In the genomic region with DNA sequence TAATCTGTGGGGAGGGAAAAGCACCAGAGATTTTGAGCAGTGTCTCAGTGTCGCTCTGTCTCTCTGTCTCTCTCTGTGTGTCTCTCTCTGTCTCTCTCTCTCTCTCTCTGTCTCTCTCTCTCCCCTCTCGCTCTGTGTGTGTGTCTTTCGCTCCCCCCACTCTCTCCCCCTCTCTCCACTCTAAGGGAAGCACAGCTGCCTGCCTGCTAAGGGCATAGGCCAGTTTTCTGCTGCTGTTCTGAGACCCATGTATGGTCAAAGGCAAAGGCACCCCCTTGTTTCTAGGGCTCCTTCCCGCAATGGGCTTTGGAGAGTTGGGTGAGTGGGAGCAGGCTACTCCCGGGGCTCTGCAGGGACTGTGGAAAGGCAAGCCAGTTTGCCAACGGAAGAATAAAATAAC, we compare ENCODE assay signal across 29 mouse cellular contexts.
A peak's percentile ranks its signal among the peaks of the same experiment; 100 is the strongest.
DNase-seq lines count a peak whose midpoint lies in the region; ATAC-seq and TF ChIP-seq lines count a peak whose summit lies in the region.
"Had no signal": no experiment of that assay in that cellular context is flagged by ENCODE, and none has a peak within 500 bp of the region (broad histone marks: within the 10 kb centered on the region; RNA-seq: fewer than 3 reads in every experiment).

No protein-coding gene starts in this region.

- no peak for DNase-seq in midbrain, embryonic 11.5 days (ENCODE audit: low spot score, missing footprints)
- DNase-seq in midbrain, embryonic 10.5 days (ENCODE audit: low spot score) = no peak
- DNase-seq in stomach, postnatal 0 days (ENCODE audit: low spot score) = no peak
- DNase-seq in embryonic facial prominence, embryonic 14.5 days (ENCODE audit: low spot score) = no peak
- DNase-seq in limb, embryonic 11.5 days (ENCODE audit: low spot score) = no peak
- DNase-seq: adrenal gland, postnatal 25 days; B cell, adult 2 months; cerebellum, adult 2 months; cerebellum, postnatal 14 days; gastrocnemius, postnatal 25 days; heart, adult 11 months; heart, postnatal 4 days; kidney, postnatal 36 days; liver, postnatal 0 days; lung, postnatal 36 days; right cerebral cortex, adult 18-20 months; spleen, adult 18-20 months; thymus, postnatal 25 days had no signal

- 73% methylated on average over 6 of the region's 6 CpGs for WGBS in midbrain, embryonic 11.5 days
- 73% methylated on average over 6 of the region's 6 CpGs for WGBS in midbrain, embryonic 10.5 days
- WGBS in stomach, embryonic 16.5 days = 42% methylated on average over 6 of the region's 6 CpGs
- WGBS in stomach, postnatal 0 days = 43% methylated on average over 6 of the region's 6 CpGs
- WGBS in embryonic facial prominence, embryonic 14.5 days = 47% methylated on average over 6 of the region's 6 CpGs
- WGBS in limb, embryonic 11.5 days = 42% methylated on average over 6 of the region's 6 CpGs

- no peaks in the 10 kb centered on the region; the same call in 1 of the 2 replicates for H3K27me3 ChIP-seq in midbrain, embryonic 11.5 days (ENCODE audit: control insufficient read depth, insufficient read depth, low read length)
- H3K27me3 ChIP-seq in midbrain, embryonic 10.5 days (ENCODE audit: low read depth, poor library complexity, severe bottlenecking) = 0 out of 2 replicates have a peak, but pooled peaks cover 4% of the 10 kb centered on the region
- H3K27me3 ChIP-seq in stomach, embryonic 16.5 days (ENCODE audit: control insufficient read depth, insufficient read depth, low read length) = no peaks in the 10 kb centered on the region
- H3K27me3 ChIP-seq in stomach, postnatal 0 days (ENCODE audit: control insufficient read depth, insufficient read depth, low read length) = no peaks in the 10 kb centered on the region
- H3K27me3 ChIP-seq in embryonic facial prominence, embryonic 14.5 days (replicated peaks; ENCODE audit: control insufficient read depth, insufficient read depth, low read length) = no peaks in the 10 kb centered on the region
- no peaks in the 10 kb centered on the region for H3K27me3 ChIP-seq in limb, embryonic 11.5 days (ENCODE audit: control insufficient read depth, insufficient read depth, low read length)
- H3K27me3 ChIP-seq: forebrain, embryonic 13.5 days; heart, embryonic 12.5 days; hindbrain, embryonic 15.5 days; liver, embryonic 12.5 days; neural tube, embryonic 13.5 days had no signal

- TF ChIP-seq CTCF in stomach, postnatal 0 days (IDR thresholded peaks at IDR 0.05; ENCODE audit: low read depth) = no peak

- TF ChIP-seq EP300 in stomach, postnatal 0 days (optimal IDR thresholded peaks at IDR 0.05) = no peak

- no peak overlapping the region for H3K4me2 ChIP-seq in midbrain, embryonic 11.5 days
- no peak overlapping the region for H3K4me2 ChIP-seq in stomach, embryonic 16.5 days (ENCODE audit: low read depth, low read length)
- H3K4me2 ChIP-seq in stomach, postnatal 0 days (replicated peaks; ENCODE audit: low read depth) = no peak overlapping the region
- no peak overlapping the region for H3K4me2 ChIP-seq in embryonic facial prominence, embryonic 14.5 days (ENCODE audit: low read depth, low read length)
- no peak overlapping the region for H3K4me2 ChIP-seq in limb, embryonic 11.5 days (ENCODE audit: low read depth, severe bottlenecking)
- H3K4me2 ChIP-seq: forebrain, embryonic 13.5 days; heart, embryonic 12.5 days; hindbrain, embryonic 15.5 days; liver, embryonic 12.5 days; neural tube, embryonic 13.5 days had no signal

- H3K4me3 ChIP-seq in midbrain, embryonic 11.5 days (ENCODE audit: low read depth, low read length) = no peak overlapping the region
- H3K4me3 ChIP-seq in midbrain, embryonic 10.5 days = no peak overlapping the region
- H3K4me3 ChIP-seq in stomach, embryonic 16.5 days (replicated peaks; ENCODE audit: low read length) = no peak overlapping the region
- H3K4me3 ChIP-seq in stomach, postnatal 0 days (ENCODE audit: low read depth, low read length) = no peak overlapping the region
- no peak overlapping the region for H3K4me3 ChIP-seq in embryonic facial prominence, embryonic 14.5 days (ENCODE audit: low read depth, low read length)
- H3K4me3 ChIP-seq in limb, embryonic 11.5 days (ENCODE audit: low read depth, low read length) = no peak overlapping the region
- H3K4me3 ChIP-seq: erythroblast, embryonic 14.5 days; forebrain, embryonic 13.5 days; heart, embryonic 12.5 days; hindbrain, embryonic 15.5 days; layer of hippocampus, adult 2 months; left cerebral cortex, adult 2 months; liver, embryonic 12.5 days; neural tube, embryonic 13.5 days had no signal

- H3K36me3 ChIP-seq in midbrain, embryonic 11.5 days (ENCODE audit: control insufficient read depth, insufficient read depth, low read length) = no peaks in the 10 kb centered on the region
- H3K36me3 ChIP-seq in midbrain, embryonic 10.5 days = no peaks in the 10 kb centered on the region
- H3K36me3 ChIP-seq in stomach, embryonic 16.5 days (ENCODE audit: control insufficient read depth, insufficient read depth, low read length) = no peaks in the 10 kb centered on the region
- no peaks in the 10 kb centered on the region for H3K36me3 ChIP-seq in stomach, postnatal 0 days (ENCODE audit: control insufficient read depth, insufficient read depth, low read length)
- no peaks in the 10 kb centered on the region for H3K36me3 ChIP-seq in embryonic facial prominence, embryonic 14.5 days (ENCODE audit: control insufficient read depth, insufficient read depth, low read length)
- H3K36me3 ChIP-seq in limb, embryonic 11.5 days (ENCODE audit: control insufficient read depth, insufficient read depth, low read length) = no peaks in the 10 kb centered on the region
- H3K36me3 ChIP-seq: heart, embryonic 12.5 days; hindbrain, embryonic 15.5 days; liver, embryonic 12.5 days; neural tube, embryonic 13.5 days had no signal

- H3K9me3 ChIP-seq in midbrain, embryonic 11.5 days (ENCODE audit: control insufficient read depth, low read length) = no peaks in the 10 kb centered on the region
- no peaks in the 10 kb centered on the region for H3K9me3 ChIP-seq in midbrain, embryonic 10.5 days (replicated peaks)
- no peaks in the 10 kb centered on the region for H3K9me3 ChIP-seq in stomach, embryonic 16.5 days (replicated peaks; ENCODE audit: control insufficient read depth, low read length)
- H3K9me3 ChIP-seq in stomach, postnatal 0 days (ENCODE audit: control insufficient read depth, low read length) = no peaks in the 10 kb centered on the region
- no peaks in the 10 kb centered on the region for H3K9me3 ChIP-seq in embryonic facial prominence, embryonic 14.5 days (ENCODE audit: control insufficient read depth, low read length)
- no peaks in the 10 kb centered on the region for H3K9me3 ChIP-seq in limb, embryonic 11.5 days (ENCODE audit: control insufficient read depth, low read length)
- H3K9me3 ChIP-seq: forebrain, embryonic 13.5 days; heart, embryonic 12.5 days; hindbrain, embryonic 15.5 days; liver, embryonic 12.5 days; neural tube, embryonic 13.5 days had no signal

- ATAC-seq in midbrain, embryonic 11.5 days (ENCODE audit: low FRiP score) = 0 out of 2 replicates have a peak, but pooled peaks have one; percentile 14
- ATAC-seq in stomach, embryonic 16.5 days (ENCODE audit: insufficient read depth, low FRiP score) = peak; percentile 53; the same call in 1 of the 2 replicates
- no peak for ATAC-seq in stomach, postnatal 0 days (ENCODE audit: low FRiP score, low TSS enrichment)
- peak; percentile 15; the same call in 1 of the 2 replicates for ATAC-seq in embryonic facial prominence, embryonic 14.5 days (ENCODE audit: low read depth)
- peak; percentile 52; the same call in 1 of the 2 replicates for ATAC-seq in limb, embryonic 11.5 days (ENCODE audit: insufficient number of reproducible peaks, low FRiP score, low TSS enrichment, low read depth)
- ATAC-seq in erythroblast, adult 5-6 weeks (replicated peaks; ENCODE audit: low FRiP score, poor library complexity, severe bottlenecking) = no peak
- ATAC-seq: inflammation-experienced regulatory T-cells, adult 6 months; liver, embryonic 12.5 days; liver, postnatal 0 days had no signal

- no peaks in the 10 kb centered on the region for H3K4me1 ChIP-seq in midbrain, embryonic 11.5 days (ENCODE audit: control insufficient read depth, insufficient read depth, low read length)
- peaks cover 5% of the 10 kb centered on the region; the same call in 1 of the 2 replicates for H3K4me1 ChIP-seq in midbrain, embryonic 10.5 days
- H3K4me1 ChIP-seq in stomach, embryonic 16.5 days (ENCODE audit: control insufficient read depth, insufficient read depth, low read length) = peaks cover 8% of the 10 kb centered on the region; the same call in 1 of the 2 replicates
- no peaks in the 10 kb centered on the region; the same call in 1 of the 2 replicates for H3K4me1 ChIP-seq in stomach, postnatal 0 days (replicated peaks; ENCODE audit: control insufficient read depth, insufficient read depth)
- H3K4me1 ChIP-seq in embryonic facial prominence, embryonic 14.5 days (ENCODE audit: control insufficient read depth, insufficient read depth, low read length) = peaks cover 24% of the 10 kb centered on the region
- H3K4me1 ChIP-seq in limb, embryonic 11.5 days (ENCODE audit: control insufficient read depth, insufficient read depth, low read length) = peaks cover 10% of the 10 kb centered on the region
- H3K4me1 ChIP-seq: liver, embryonic 12.5 days had no signal

- no peak overlapping the region for H3K9ac ChIP-seq in midbrain, embryonic 11.5 days (ENCODE audit: low read length)
- no peak overlapping the region for H3K9ac ChIP-seq in stomach, embryonic 16.5 days (ENCODE audit: low read length)
- no peak overlapping the region for H3K9ac ChIP-seq in stomach, postnatal 0 days (ENCODE audit: low read length)
- H3K9ac ChIP-seq in embryonic facial prominence, embryonic 14.5 days (ENCODE audit: low read depth, low read length) = no peak overlapping the region
- no peak overlapping the region for H3K9ac ChIP-seq in limb, embryonic 11.5 days (ENCODE audit: low read length)
- H3K9ac ChIP-seq: forebrain, embryonic 13.5 days; heart, embryonic 12.5 days; hindbrain, embryonic 15.5 days; liver, embryonic 12.5 days; liver, postnatal 0 days; neural tube, embryonic 13.5 days had no signal

- no peak overlapping the region for H3K27ac ChIP-seq in midbrain, embryonic 11.5 days (ENCODE audit: low read depth, low read length)
- no peak overlapping the region for H3K27ac ChIP-seq in midbrain, embryonic 10.5 days (replicated peaks)
- no peak overlapping the region for H3K27ac ChIP-seq in stomach, embryonic 16.5 days (ENCODE audit: low read length)
- no peak overlapping the region for H3K27ac ChIP-seq in stomach, postnatal 0 days (replicated peaks)
- no peak overlapping the region for H3K27ac ChIP-seq in embryonic facial prominence, embryonic 14.5 days (replicated peaks; ENCODE audit: low read depth, low read length)
- H3K27ac ChIP-seq in limb, embryonic 11.5 days (replicated peaks; ENCODE audit: low read depth, low read length) = no peak overlapping the region
- H3K27ac ChIP-seq: forebrain, embryonic 13.5 days; hindbrain, embryonic 15.5 days; layer of hippocampus, adult 2 months; left cerebral cortex, adult 2 months; liver, embryonic 12.5 days; neural tube, embryonic 13.5 days had no signal

Comparison
In these comparisons a context has a peak if more than half of its experiments do, and no peak if none do; other contexts are left out.
1. ATAC-seq: peak in midbrain, embryonic 11.5 days (single experiment), stomach, embryonic 16.5 days (single experiment), embryonic facial prominence, embryonic 14.5 days (single experiment) and limb, embryonic 11.5 days (single experiment); none in stomach, postnatal 0 days (single experiment) and erythroblast, adult 5-6 weeks (single experiment).